Mouse (Mus musculus) induced T-regulatory cell, adult 2 months (primary cell): Measurements from ENCODE around the gene Usp21.

Source experiments
- DNase-seq: peaks from one replicate; pipeline ENCODE4 v3.0.0-alpha.2; 2012; ENCODE audit warnings: low read depth

Gene Usp21

DNA sequence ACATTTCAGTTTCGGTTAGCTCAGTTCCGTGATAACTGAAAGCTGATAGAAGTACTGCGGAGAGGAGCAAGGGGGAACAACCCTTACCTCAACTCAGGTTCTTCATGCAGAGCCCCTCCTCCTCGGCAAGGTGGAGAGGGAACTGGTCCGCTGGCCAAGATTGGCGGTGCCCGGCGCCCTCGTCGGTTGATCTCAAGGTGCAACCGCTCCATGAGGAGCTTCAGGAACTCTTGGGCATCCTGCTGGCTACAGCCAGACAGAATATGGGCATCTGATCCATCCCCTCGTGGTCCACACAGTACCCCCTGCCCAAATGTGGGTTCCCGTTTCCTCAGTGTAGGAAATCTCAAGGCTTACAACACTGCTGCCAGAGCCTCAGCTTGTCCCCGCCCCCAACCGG, 3.3 kb downstream of the Usp21 start:
- no peak for DNase-seq

DNA sequence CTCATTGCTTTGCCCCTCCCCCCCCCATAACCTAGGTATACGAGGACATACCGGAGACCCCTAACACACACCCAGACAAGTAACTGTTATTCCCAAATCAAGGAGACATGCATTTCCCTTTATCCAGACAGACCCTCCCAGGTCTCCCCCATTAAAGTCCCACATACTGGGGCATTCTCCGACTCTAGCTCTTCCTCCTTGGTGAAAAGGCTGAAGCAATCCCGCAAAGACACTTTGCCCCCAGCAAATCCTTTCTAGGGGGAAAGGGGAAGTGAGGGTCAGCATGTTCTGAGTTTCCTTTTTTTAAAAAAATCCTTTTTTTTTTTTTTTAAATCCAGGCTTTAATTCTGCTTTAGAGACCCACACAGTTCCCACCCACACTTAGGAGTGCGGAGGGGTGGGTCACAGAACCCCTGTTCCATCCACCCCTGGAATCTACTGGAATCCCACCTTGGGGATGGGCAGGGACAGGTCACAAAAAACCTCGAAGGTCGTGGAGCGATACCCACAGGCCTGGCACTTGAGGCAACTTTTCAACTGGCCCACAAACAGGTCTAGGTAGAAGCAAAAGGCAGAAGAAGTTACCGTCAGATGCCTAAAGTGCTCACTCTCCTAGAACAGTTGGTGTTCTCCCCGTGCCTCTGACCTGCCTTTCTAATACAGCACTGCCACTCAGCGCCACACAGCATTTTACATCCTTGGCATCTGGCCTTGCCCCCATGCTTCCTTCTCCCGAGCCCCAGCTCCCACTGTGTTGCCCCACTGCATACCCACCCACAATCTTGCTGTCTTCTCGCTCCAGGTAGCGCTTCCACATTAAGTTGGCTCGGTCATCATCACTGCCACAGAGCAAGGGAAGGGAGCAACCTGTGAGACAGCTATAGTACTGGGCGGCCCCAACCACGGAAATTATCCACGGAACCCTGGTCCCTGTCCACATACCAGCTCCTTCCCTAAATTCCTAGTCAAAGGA, 4.3 kb downstream of the Usp21 start:
- no peak for DNase-seq

DNA sequence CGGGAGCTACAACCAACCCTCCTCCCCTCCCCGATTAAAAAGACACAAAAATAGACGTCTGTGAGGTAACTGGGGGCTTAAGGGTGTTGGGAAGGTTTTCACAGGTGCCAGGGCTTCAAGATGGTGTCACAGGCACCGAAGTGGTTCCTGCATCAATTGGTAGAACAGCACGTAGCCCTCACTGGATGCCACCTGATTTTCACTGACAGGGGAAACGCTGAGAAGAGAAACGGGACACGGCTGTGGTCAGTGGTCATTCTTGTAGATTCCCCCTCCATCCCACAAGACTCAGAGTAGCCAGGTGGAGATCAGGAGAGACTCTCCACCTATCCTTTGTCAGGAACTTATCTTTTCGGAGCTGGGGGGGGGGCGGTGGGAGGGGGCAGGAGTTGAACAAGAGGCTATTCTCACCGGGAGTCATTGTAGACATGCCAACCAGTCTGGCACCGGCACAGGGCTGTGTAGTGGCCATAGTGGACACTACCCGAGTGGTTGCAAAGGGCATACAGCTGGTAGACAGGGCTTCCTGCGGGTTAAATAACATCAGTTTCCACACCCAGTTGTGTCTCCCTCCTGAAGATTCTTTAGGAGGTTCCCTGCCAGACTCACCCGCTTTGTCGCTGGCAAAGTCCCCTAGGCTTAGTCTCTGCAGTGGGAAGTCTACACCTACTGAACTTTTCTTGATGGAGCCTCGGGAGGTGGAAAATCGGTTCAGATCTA, 5.5 kb downstream of the Usp21 start:
- DNase-seq = no peak

DNA sequence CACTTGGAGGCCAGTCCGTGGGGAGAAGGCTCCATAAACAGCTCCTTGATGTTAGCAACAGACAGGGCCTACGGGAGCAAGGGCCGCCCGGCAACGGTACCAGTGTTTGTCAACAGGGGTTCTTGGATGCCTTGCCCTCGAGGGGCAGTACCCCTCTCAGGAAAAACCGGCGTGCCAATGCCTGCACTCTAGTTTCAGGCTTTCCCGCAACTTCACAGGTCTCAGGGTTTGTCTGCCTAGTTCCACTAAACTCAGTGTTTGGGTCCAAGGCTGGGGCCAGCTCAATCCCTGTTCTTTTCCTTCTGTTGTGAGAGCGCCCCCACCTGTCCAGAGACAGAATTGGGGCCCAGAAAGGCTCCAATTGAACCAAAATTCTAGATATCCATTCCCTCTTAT, 6.3 kb downstream of the Usp21 start:
- peak; percentile 90 for DNase-seq

DNA sequence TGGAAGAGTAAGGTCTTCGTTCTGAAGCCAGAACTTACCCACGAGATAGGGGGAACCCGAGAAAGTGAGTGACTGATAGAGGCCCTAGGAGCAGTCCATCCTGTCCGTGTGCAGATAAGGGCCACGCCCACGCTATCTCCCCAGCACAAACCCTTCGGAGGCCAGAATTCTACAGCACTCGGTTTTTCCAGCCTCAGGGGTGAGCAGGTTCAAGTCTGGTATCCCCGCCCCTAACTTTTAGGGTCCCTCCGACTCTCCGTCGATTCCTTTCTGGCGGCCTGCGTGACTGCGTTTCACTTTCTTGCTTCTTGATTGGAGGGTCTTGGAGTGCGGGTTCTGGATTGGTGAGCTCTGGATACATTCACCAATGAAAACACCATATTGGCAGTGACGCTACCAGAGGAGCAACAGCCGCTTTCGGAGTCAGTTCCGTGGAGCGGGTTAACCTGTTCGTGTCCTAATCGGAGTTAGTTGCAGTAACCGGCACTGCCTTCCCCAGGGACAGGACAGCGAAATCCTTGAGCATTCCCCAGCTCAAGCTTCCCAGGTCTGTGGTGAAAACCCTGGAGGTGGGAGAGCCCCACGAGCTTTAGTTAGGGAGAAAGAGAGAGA, 6.8 kb downstream of the Usp21 start, which contains the start of gene Ppox:
Gene Ppox (minus strand): TSS at position 271 of the 612 bp plus-strand sequence.
- DNase-seq = peak; percentile 97

DNA sequence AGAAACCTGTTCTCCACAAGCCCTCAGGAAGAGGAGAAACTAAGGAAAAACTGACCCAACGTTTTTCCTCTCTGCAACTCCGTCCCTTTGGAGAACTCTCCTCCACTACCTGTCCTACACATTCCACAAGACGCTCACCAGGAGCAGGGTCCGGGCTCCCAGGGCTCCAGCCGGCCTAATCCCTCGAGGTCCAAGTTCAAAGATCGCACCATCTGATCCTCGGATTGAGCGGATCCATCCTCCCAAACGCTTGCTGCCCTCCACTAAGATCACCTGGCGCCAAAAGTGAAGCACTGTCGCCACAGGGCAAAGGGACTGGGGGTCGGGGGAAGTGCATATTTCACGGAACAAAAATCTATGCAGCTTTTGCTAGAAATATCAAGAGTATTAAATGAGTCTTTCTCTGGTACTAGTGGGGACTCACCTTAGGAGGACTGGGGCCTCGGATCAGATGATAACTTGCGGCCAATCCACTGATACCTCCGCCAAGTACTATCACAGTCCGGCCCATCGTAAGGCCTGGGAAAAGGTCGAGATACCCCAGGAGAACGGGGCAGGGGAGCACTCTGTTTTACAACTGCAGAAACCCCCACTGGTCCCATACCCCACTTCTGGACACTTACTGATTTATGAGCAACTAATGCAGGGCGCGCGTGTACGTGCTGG, 7.4 kb downstream of the Usp21 start:
- DNase-seq = no peak

DNA sequence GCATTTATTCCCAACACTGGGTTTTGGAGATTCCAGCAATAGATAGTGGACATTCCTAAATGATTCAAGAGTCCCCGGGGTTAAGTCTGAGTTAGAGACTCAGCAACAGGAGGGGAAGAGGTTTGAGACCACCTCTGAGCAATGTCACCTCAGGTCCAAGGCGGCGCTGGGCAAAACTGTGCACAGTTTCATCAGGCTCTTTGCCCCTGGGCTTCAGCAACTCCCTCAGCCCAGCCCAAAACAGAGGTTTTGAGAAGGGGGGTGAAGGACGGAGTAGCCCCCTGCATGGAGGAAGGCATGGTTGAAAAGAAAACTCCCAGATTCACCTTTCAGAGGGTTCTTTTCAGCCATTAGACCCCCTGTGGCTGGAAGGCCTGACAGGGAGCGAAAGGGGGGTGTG, 8.1 kb downstream of the Usp21 start:
- no peak for DNase-seq

DNA sequence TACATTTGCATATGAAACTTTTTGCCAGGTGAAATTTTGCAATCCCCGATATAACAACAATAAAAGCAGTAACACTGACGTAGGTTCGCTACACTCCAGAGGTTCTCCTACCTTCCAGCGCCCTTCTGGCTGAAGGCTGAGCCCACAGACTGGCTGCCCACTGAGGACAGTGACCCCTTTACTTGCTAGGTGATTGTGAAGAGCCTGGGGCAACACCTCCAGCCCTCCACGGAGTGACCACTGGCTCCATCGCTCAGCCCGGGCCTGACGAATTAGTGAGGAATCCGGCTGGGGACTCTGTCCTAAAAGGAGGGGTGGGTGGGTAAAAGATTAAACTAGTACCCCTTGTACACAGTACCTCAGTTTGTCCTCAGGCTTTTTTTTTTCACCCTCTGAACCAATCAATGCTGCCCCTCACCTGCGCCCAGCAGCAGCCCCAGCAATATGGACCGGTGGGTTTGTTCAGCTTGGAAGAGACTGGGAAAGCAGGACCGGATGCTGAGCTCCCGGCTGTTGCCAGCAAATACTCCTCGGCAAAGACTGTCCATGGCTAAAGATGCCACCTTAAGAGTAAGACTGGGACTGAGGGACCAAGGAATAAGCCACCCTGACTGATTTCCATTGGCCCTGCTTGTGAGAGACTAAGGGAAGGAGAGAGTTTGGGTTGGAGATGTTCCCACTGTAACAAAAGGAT, 8.6 kb downstream of the Usp21 start:
- DNase-seq = no peak

DNA sequence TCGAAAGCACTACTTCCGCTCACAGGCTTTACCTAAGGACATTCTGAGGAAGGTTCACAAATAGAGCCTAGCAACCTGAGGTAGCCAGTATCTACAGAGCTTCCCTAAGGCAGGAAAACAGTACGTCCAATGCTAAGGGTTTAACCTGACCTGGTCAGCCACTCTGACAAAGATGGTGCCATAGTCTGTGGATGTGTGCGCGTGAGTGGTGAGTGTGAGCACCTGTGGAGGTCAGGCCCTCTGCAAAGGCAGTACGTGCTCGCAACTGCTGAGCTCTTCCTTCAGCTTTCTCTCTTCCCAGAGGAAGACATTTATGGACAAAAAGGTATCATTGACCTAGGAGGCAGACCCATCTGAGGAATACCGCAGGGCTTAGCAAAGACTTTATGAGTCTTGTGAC, 9.4 kb downstream of the Usp21 start:
- no peak for DNase-seq

DNA sequence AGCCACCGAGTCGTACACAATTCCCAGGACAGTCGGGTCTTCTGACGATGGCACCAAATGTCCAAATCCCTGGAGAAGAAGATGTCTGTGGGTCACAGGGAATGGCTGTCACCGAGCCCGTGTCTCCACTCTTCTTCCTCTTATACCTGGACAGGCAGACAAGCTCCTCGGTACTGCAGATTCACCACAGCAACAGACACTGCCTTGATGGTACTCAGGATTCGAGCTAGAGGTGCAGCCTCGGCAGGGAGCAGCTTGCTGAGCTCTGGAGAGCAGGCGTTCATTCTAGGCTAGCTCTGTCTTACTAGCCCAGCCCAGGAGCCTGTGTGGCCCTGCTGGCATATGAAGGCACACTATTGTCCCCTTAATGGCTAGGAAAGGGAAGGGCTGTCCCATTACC, 10.1 kb downstream of the Usp21 start:
- DNase-seq = no peak

DNA sequence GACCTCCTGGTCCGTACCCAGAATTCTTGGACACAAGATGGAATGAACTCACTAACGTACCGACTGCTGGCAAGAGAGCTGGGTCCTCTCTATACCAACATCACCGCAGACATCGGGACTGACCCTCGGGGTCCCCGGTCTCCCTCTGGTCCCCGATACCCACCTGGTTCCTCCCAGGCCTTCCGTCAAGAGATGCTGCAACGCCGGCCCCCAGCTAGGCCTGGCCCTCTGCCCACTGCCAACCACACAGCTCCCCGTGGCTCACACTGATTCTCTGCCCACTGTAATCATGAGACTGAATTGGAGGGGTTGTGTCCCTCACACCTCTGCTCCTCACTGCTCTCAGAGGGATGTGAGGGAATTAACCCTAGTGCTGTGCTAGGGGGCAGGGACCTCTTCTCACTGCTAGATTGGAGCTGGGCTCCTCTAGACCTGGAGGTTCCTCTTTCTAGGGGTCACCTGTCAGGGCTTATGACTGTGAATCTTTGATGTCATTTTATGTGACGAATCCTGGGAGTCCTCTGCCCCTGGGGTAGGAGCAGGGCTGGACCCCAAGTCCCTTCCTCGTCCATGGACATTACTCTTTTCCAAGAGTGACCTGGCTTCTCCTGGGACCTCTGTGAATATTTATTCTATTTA, 11.6 kb downstream of the Usp21 start:
- no peak for DNase-seq

DNA sequence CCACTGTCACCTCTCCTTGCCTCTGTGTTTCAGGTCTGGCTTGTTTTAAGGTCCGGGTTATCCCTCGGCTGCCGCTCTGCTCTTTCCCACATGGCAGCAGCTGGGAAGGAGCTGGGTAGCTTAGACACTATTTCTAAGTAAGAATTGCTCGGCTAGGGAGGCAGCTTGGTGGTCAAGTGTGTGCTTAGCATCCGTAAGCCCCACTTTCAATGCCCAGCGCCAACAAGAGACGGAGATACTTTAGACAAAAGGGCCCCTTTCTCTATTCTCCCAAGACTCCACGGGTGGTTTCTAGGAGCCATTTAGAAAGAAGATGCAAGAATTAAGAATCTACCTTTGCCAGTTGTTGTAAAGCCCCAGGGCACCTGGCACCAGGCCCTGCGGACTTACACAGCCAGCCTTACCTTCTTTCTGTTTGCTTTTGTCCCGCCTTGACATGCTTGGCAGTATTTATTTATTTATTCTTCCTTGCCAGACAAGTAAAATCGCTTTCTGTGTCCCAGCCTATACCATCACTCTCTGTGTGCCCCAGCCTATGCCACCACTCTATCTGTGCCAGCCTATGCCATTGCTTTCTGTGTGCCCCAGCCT, 12.6 kb downstream of the Usp21 start:
- DNase-seq = no peak

DNA sequence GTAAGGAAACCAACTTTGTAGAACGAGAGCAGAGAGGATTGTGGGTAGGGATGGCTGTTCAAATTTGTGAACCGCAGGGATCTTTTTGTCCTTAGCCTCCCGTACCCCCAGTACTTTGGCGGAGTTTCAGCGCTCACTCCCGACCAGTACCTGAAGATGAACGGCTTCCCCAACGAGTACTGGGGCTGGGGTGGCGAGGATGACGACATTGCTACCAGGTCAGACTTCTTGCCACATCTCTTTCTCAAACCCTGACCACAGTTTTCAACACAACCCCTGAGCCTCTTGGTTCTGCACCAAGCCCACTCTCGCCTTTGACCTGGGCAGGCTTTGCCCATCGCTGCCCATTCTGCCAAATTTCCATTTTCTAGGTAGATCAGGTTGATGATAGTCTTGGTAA, 13.6 kb downstream of the Usp21 start:
- no peak for DNase-seq

DNA sequence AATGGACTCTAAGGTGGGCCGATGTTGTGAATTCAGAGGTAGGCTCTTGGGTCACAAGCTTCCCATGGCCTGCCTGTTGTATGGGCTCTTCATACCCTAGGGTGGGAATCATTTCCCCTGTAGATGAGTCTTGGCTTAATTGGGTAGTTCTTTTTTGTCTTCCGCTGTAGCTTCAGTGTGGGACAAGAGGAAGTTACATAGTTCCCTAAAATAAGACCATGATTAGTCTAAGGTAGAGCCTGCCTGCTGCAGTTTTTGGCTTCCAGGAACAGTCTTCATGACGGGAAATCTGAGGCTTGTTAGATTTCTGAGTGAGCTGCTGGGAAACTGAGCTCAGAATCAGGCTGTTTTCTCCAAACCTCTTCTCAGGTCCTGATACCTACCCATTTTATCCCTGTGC, 15.7 kb downstream of the Usp21 start:
- DNase-seq = no peak

DNA sequence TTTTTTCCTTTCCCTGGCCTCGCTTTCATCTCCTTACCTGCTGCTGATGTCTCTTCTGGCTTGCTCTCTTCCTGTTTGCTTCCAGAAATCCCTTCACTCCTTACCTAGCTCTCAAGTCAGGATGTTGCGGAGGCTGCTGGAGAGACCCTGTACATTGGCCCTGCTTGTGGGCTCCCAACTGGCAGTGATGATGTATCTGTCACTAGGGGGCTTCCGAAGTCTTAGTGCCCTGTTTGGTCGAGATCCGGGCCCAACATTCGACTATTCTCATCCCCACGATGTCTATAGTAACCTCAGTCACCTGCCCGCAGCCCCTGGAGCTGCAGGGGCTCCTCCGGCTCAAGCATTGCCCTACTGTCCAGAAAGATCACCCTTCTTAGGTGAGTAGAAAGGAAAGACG, 16.2 kb downstream of the Usp21 start:
- DNase-seq = no peak

DNA sequence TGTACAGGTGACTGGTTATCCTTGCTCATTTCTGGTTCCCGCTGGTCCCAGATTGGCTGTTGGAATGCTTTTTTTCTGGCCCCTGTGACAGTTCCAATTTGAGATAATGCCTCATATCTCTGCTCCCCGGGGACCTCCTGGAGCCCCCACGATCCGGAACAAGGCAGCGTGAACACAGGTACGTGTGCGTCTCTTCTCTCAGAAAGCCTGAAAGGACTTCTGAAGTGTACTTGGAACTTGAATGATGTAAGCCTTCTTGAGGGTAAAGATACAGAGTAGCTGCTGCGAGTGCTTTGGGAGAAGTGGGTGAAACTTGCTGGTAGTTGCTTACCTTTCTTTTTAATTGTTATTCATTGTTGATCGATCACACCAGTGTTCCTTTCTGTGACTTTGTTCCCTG, 16.6 kb downstream of the Usp21 start:
- no peak for DNase-seq

DNA sequence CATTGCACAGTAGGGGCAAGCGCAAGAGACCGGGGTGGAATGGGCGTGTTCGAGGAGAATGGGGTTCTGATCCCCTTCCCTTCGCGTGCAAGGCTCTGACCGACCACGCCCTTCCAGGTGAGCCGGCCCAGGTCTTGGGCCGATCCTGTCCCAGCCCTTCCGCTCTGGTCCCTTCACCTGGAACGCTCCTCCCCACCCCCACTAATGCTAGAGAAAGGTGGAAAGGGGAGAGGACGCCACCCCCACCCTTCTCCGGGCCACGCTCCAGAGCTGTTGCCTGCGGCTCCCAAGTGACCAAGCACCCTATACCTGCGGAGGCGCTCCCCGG, 17.3 kb downstream of the Usp21 start:
- DNase-seq = no peak

DNA sequence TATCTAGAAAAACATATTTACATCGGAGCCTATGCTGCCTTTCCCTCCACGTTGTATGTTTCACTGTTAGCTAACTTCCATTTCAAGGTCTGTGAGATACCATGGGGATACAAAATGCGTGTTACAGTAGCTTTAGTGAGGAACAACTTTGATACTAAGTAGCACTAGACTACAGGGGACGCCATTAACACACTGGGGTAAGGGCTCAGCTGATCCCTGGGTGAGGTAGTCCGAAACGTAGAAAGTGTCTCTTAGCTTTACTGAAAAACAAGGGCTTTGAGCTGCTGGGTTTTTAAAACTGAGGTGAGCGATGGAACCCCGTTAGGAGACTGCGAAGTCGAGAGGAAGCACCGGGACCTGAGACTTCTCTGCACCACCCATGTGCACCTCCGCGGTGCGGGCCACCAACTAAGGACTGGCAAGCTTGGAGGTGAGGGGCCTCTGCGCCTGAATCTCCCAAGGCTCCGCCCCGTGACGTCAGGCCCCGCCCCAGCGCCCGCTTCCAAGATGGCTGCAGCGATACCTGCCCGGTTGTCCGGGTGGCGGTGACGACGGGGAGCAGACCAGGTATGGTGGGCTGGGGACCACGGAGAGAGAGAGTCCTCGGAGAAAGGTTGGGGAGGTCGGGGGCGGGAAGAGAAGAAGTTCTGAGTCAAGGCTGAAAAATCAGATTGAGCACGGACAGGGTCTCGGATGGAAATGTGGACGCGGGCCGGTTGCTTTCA, 17.8 kb downstream of the Usp21 start, which contains the start of gene B4galt3:
Gene B4galt3 (plus strand): TSS at position 481 of the 725 bp plus-strand sequence.
- DNase-seq = peak; percentile 95

DNA sequence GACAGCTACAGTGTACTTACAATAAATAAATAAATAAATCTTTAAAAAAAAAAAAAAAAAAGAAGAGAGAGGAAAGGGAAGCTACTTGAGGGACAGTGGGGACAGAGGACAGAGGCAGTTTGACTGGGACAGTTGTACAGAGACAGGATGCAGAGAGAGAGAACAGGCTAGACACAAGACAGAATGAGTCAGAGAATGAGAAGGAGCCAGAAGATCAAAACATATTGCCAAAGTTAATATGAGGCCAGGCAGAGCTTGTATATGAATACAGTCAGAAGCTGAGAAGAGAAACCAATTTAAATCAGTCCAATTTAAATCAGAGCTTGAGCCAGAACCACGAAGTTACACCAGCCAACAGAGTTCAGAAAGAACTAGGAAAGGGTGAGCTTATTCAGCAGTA, 19.4 kb downstream of the Usp21 start:
- no peak for DNase-seq
